Mouse (Mus musculus) ES-Bruce4 (cell line): ENCODE data around the gene Wdr12. TPM values are rescaled to one million over a fixed set of nuclear protein-coding genes. Genes with fewer than 3 reads are reported as not detected.
A peak's percentile ranks its signal among the peaks of the same experiment; 100 is the strongest.

Experiments
- H3K27ac ChIP-seq: 2 replicates; pipeline ENCODE4 v1.5.1; 2012; ENCODE audit warnings: low read length, inconsistent platforms; ENCODE audit not compliant: insufficient read depth
- H3K27me3 ChIP-seq: 2 replicates; pipeline ENCODE4 v1.6.1; 2012; ENCODE audit warnings: mild to moderate bottlenecking, low read length, inconsistent platforms; ENCODE audit not compliant: control insufficient read depth, poor library complexity, insufficient read depth, severe bottlenecking
- H3K36me3 ChIP-seq: 2 replicates; pipeline ENCODE4 v1.6.1; 2012; ENCODE audit warnings: inconsistent platforms, mild to moderate bottlenecking, low read length, moderate library complexity; ENCODE audit not compliant: control insufficient read depth, poor library complexity, insufficient read depth, severe bottlenecking
- H3K4me1 ChIP-seq: one replicate; pipeline ENCODE4 v1.8.1; 2011; ENCODE audit warnings: low read length; ENCODE audit not compliant: control insufficient read depth, insufficient read depth
- H3K4me3 ChIP-seq: 2 replicates; pipeline ENCODE4 v1.5.1; 2011; ENCODE audit warnings: low read depth, mild to moderate bottlenecking, low read length
- H3K9ac ChIP-seq: 2 replicates; pipeline ENCODE4 v1.6.1; 2012; ENCODE audit warnings: low read depth, mild to moderate bottlenecking, inconsistent platforms; ENCODE audit not compliant: poor library complexity, severe bottlenecking
- H3K9me3 ChIP-seq: replicated peaks from 2 replicates; pipeline ENCODE4 v1.6.1; 2012; ENCODE audit warnings: mild to moderate bottlenecking, low read length, inconsistent platforms; ENCODE audit not compliant: control insufficient read depth, poor library complexity, insufficient read depth, severe bottlenecking
- CTCF ChIP-seq: IDR thresholded peaks from one replicate; pipeline ENCODE4 v1.8.1; 2011; ENCODE audit warnings: low read depth, low read length
- EP300 ChIP-seq: IDR thresholded peaks from 2 replicates; pipeline ENCODE4 v1.6.1; 2011; ENCODE audit warnings: low read depth, low read length; ENCODE audit not compliant: insufficient read depth
- POLR2A ChIP-seq: IDR thresholded peaks from one replicate; pipeline ENCODE4 v1.8.1; 2011; ENCODE audit warnings: low read length; ENCODE audit not compliant: insufficient read depth
- polyA plus RNA-seq: library from polyadenylated mRNA; stranded (reverse); fragments of >200 nt; gene quantifications from 2 replicates; pipeline ENCODE4 v1.2.4, GENCODE M21; 2011; ENCODE audit warnings: low read depth; ENCODE audit not compliant: missing spikeins, insufficient read depth, insufficient read length

Wdr12 gene
- polyA plus RNA-seq: 81.4 and 85.9 TPM in 2 replicates

GRCm38 (mm10) chr1:60098024-60098781, at the start of gene Wdr12, which contains the start of gene Carf:
Gene Wdr12 (minus strand): TSS chr1:60098645.
Gene Carf (plus strand): TSS chr1:60098247.
- TF ChIP-seq POLR2A (peak; percentile 51), EP300 (0 out of 2 replicates have a peak, but pooled peaks have one; percentile 12), CTCF (no peak)
- Histone ChIP-seq H3K36me3 (peaks cover 13% of the 10 kb centered on the region), H3K9me3 (no peaks in the 10 kb centered on the region), H3K4me3 (peak within 1 kb of the TSS; percentile 99), H3K27me3 (no peaks in the 10 kb centered on the region), H3K4me1 (no peaks in the 10 kb centered on the region), H3K9ac (peak within 1 kb of the TSS; percentile 92), H3K27ac (peak within 1 kb of the TSS; percentile 75)

GRCm38 (mm10) chr1:60137346-60137745, 38.9 kb upstream of the Wdr12 start:
- no peak overlapping the region for H3K9ac ChIP-seq
- TF ChIP-seq POLR2A: no peak
- H3K4me1 ChIP-seq: no peaks in the 10 kb centered on the region

DNA sequence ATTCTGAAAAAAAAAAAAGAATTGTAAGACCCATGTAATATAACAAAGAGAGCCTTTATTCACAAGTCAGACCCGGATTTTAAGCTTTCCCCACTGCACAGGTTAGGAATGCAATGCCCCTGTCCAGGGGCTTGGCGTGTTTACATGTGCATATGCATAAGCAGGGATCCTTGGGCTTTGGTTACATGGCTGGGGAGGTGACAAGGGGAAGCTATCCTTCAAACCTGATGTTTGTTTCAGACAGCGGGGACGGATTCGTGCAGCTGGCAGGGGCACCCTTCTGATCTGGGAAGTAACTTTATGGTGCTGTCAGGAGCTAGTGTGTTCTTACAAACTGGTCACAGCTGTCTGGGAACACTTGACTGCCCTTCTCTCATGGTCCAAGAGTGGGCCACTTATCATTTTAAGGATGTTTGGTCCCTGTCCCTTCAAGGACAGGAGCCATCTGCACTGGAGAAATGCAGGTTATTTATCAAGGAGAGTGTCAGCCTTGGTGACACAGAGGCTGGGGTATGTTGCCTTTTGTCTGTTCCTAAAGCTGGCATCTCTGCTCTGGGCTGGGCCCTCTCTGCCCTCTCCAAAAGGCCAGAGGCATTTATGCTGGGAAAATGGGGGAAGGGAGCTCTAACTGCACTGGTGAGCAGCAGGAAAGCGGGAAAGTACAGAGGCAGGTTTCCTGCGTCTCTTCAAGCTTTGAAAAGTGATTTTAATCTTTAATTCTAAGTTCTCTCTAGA, 19.4 kb upstream of the Wdr12 start:
- Histone ChIP-seq H3K4me3 (no peak overlapping the region), H3K9me3 (no peaks in the 10 kb centered on the region), H3K27me3 (no peaks in the 10 kb centered on the region), H3K9ac (no peak overlapping the region), H3K36me3 (no peaks in the 10 kb centered on the region), H3K27ac (no peak overlapping the region), H3K4me1 (no peaks in the 10 kb centered on the region)
- TF ChIP-seq EP300: no peak
- TF ChIP-seq POLR2A: no peak
- no peak for TF ChIP-seq CTCF

More at GRCm38 (mm10) chr1:60137346-60137745, 38.9 kb upstream of the Wdr12 start:
- Histone ChIP-seq H3K27ac (no peak overlapping the region), H3K4me3 (no peak overlapping the region), H3K27me3 (no peaks in the 10 kb centered on the region), H3K36me3 (no peaks in the 10 kb centered on the region), H3K9me3 (no peaks in the 10 kb centered on the region)

GRCm38 (mm10) chr1:60104582-60104981, 6.1 kb upstream of the Wdr12 start:
- Histone ChIP-seq H3K27ac (no peak overlapping the region), H3K36me3 (no peaks in the 10 kb centered on the region), H3K9me3 (no peaks in the 10 kb centered on the region), H3K4me3 (no peak overlapping the region), H3K27me3 (no peaks in the 10 kb centered on the region), H3K9ac (no peak overlapping the region), H3K4me1 (no peaks in the 10 kb centered on the region)
- TF ChIP-seq CTCF (no peak), EP300 (no peak), POLR2A (no peak)

- H3K27ac ChIP-seq: no peak overlapping the region
- H3K9me3 ChIP-seq: no peaks in the 10 kb centered on the region
- no peaks in the 10 kb centered on the region for H3K27me3 ChIP-seq
- peak overlapping the region; percentile 92 for H3K9ac ChIP-seq
- TF ChIP-seq CTCF: no peak
- no peak for TF ChIP-seq POLR2A
- TF ChIP-seq EP300: no peak
- H3K4me1 ChIP-seq: no peaks in the 10 kb centered on the region
- peak overlapping the region; percentile 99 for H3K4me3 ChIP-seq
- peaks cover 10% of the 10 kb centered on the region for H3K36me3 ChIP-seq
These were observed 394 bp upstream of the Wdr12 start for GRCm38 (mm10) chr1:60098839-60099238.
